Mouse (Mus musculus) right cerebral cortex, postnatal 25 days (tissue): ENCODE measurements at regions not wholly inside any gene's neighbourhood (a gene's known extent, or its start where the extent isn't known, plus 50 kb on each side); places are given as distances from the start of the nearest gene placed in this dataset.

Source experiments
- DNase-seq: peaks from one replicate; pipeline ENCODE4 v3.0.0; 2022

DNA sequence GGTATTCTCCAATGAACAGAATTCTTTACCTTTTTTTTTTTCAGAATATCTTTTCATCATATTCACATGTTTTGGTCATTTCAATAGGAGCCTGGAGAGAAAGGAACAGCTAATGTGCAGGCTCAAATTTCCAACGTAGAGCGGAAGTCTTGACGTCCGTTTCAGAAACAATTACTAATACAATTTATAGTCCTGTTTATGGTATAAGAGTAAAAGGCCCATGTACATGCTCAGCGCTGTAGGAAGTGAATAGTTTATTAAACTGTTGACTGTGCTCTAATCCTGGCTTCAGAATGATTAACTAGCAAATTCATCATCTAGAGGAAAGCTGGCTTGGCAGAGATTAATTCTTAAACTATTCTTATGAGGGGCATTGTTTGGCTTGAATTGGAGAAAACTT is 142.1 kb downstream of the Pik3r1 start:
- no peak for DNase-seq

DNA sequence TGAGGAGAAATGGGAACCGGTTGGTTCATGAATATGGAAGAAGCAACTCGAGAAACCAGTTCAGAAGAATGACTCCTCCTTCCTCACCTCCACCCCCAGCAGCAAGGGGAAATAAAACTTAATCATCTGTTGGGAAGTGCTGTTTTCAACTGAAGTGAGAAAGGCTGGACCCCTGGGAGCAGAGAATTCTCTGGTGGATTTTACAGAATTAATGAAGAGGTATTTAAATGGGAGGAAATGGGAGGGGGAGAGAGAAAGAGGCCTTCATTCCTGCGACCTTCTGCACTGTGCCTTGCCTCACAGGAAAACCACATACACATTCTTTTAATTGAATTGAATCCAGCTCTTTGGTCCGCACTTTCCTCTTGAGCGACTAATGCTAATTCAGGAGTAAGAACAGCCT is 143.8 kb downstream of the Pik3r1 start:
- no peak for DNase-seq

DNA sequence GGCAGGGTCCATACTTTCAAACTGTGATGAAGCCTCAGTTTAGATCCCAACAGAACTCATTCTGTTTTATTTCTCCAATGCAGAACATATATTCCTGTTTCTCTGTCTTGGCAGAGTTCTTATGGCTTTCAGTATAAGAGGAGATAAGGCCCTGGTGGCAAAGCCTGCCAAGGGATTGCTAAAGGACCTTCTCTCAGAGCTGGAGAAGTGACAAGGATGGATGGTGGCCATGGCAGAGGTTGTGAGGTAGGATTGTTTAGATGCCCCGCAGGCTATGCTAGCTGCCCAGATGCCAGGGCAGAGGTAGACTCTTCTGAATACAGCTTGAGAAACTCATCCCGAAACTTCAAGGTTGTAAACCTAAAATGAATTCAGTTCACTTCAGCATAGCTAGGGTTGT is 145.4 kb downstream of the Pik3r1 start:
- no peak for DNase-seq

DNA sequence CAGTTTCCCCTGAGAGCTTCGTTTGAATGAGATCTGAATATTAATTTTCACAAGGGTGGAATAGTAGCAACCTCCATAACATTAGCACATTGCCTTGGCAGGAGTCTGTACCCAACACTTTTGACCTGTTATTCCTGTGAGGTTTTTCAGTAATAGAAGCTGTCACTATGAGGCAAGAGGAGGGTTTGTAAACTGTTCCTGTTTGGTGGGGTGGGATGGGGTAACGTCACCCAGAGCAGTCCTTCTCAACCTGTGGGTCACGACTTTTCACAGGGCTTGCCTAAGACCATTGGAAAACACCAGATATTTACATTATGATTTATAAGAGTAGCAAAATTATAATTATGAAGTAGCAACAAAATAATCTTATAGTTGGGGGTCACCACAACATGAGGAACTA is 147.4 kb downstream of the Pik3r1 start:
- DNase-seq, result no peak

GRCm38 (mm10) chr13:101619154-101619553 is 148.9 kb downstream of the Pik3r1 start:
- DNase-seq, result no peak

GRCm38 (mm10) chr13:101612786-101613185 is 155.2 kb downstream of the Pik3r1 start:
- no peak for DNase-seq

GRCm38 (mm10) chr13:101611725-101612124 is 156.3 kb downstream of the Pik3r1 start:
- DNase-seq, result no peak

- no peak for DNase-seq
Measured at GRCm38 (mm10) chr13:101606184-101606730, 161.8 kb downstream of the Pik3r1 start.

- DNase-seq, result no peak
Measured at GRCm38 (mm10) chr13:101605685-101606084, 162.3 kb downstream of the Pik3r1 start.

DNA sequence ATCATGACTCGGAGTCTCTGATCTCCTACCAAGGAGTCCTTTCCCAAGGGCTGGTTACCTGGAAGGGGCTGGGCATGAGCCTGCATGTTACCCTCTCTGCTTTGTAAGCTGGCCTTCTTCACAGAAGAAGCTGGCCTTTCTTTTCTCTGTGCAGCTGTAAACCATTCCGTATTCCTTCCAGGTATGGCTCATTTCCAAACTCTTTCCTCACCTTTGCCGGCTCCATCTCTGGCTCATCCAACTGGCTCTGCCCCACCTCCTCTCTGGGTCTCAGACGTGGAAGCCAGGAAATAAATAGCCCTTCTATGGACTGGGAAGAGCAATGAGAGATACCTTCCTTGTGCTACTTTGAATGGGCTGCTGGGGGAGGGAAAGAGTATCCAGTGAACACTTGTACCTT is 163.0 kb downstream of the Pik3r1 start:
- DNase-seq, result no peak

DNA sequence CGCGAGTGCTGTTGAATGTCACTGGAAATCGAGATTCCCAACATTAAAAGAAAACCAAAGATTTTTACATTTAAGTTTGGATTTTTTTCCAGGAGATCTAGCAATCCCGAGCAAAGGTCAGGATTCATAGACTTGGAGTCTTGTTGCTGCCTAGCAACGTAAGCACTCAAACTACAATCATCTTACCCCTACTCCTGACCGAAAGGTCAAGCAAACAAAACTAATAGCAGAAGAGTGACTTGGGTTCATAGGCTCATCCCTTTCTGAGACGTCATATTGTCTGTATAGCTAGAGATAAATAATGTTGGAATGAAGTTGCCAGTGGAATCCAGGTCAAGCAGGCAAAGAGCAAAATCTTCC is 169.9 kb downstream of the Pik3r1 start:
- DNase-seq, result no peak

GRCm38 (mm10) chr13:101597243-101598125 is 170.5 kb downstream of the Pik3r1 start:
- DNase-seq, result no peak

DNA sequence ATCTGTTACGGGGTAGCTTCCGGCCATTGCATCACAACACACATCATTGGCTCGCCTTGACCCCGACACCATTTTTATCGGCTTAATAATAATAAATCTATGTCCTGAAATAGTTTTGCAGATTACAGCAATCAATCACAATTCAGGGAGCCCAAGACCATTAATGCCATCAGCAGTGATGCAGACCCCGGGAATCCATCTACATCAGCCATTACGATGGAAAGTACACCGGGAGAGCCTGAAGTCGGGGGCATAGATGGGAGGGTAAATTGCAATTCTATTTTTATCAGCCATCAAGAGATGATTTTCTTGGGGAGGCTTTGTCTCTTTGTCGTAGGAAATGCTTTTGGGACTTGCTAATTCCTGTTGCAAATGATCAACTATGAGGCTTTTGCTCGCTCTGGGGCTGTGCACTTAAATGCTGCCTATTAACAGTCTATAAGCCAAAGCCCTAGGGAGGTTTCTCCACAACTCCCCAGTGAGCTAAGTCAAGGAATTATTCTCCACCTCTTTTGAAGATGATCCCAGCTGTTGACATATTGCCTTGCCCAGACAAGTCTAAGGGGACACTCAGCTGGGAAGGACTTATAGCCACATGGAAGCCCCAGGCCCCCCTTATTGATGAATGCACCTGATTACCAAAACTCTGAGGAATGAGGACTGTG is 173.4 kb downstream of the Pik3r1 start:
- no peak for DNase-seq

GRCm38 (mm10) chr13:101592355-101592754 is 175.7 kb downstream of the Pik3r1 start:
- DNase-seq, result no peak

- DNase-seq, result no peak
Measured at GRCm38 (mm10) chr13:101588905-101589304, 179.1 kb downstream of the Pik3r1 start.

DNA sequence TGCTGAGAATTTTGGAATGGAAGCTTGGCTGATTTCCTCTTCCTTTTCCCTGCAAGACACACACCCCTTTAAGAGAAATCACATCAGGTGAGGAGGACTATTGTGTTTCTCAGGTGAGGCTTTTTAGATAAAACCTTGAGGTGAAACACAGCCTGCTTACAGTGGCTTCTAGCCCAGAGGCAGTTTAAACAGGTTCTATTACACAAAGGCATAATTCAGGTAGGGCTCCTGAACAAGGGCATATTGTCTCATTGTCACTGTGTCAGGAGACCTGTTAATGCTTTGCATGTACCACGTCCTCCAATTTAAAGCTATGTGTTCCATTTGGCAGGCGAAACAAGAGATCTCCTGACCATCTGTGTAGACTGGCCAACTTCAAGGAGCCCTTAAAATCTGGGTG is 181.2 kb downstream of the Pik3r1 start:
- DNase-seq, result no peak

- no peak for DNase-seq
Measured at GRCm38 (mm10) chr13:101576481-101576880, 191.5 kb downstream of the Pik3r1 start.

DNA sequence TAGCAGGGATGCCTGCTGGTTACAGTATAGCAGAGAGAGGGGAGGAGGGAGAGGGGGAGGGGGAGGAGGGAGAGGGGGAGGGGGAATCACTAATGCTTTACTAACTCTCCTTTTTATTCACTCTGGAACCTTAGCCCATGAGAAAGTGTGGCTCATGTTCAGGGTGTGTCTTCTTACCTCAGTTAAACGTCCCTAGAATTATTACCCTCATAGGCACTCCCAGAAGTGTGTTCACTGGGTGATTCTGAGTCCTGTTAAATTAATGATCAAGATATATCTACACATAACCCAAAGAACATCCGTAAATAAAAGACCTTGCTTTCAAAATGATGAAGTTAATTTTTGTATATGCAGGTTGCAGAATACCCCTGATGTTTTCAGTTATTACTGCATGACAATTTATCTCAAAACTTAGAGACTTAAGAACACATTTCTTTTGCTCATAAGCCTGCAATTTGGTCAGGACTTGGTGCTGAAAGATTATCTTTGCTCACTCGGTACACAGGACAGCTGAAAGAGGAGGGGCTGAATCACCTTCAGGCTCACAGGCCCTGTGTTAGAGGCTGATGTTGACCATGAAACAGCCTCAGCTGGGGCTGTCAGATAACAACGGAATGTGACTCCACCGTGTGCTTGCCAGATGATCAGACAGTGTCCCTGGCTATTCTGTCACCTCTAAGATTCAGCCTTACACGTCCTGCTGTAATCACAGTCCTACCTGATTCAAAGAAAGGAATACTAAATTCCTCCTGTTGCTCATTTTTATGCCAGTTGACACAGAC is 195.0 kb downstream of the Pik3r1 start:
- DNase-seq, result no peak

- no peak for DNase-seq
Measured at GRCm38 (mm10) chr13:101572246-101572645, 195.8 kb downstream of the Pik3r1 start.

DNA sequence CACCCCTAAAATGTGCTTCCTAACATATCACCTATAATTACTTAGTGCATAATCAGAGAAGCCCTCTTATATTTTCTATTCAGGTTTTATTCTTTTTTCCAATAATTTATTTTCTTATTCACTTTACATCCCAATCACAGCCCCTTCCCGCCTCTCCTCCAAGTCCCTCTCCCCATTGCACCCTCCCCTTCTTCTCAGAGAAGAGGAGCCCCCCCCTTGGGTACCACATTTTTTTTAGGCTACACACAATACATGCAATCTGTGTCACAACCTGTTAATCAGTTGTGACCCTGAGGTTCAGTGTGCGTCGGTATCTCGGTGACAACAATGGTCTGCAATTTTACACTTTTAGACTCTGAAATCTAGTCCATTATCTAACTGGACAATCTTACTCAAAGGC is 198.0 kb downstream of the Pik3r1 start:
- no peak for DNase-seq

GRCm38 (mm10) chr13:101568985-101569631 is 198.9 kb downstream of the Pik3r1 start:
- DNase-seq, result no peak

GRCm38 (mm10) chr13:101565323-101565722 is 202.7 kb downstream of the Pik3r1 start:
- DNase-seq, result no peak

DNA sequence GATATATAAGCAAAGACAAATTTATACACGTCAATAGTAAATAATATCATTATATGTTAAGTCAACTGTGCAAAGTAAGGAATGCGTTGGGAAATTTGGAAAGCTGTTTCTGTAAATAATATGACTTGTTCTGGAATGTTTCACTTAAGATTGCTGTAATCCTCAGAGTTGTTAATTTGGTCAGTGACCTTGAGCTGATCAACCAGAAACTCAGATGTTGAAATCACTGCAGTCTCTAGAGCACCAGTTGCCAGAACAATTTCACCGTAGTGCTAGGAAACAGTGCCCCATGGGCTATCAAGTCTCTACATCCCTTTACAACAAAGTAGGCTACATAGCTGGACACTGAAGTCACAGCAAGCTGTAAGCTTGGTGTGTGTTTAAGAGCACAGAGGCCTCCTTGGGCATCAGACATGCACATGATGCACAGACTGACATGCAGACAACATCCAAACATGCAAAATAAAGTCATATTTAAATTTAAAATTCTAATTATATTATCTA is 212.6 kb downstream of the Pik3r1 start:
- DNase-seq, result no peak
